Mouse (Mus musculus): Measurements from ENCODE around the gene Zfp92. TPM values are rescaled to one million over a fixed set of nuclear protein-coding genes. Genes with fewer than 3 reads are reported as not detected.

Gene Zfp92
- total and polyA plus RNA-seq, 2 experiments: not detected

GRCm38 (mm10) chrX:73467446-73468241 lies 56.7 kb downstream of the Zfp92 start:
- H3K4me1 ChIP-seq (ENCODE audit: control insufficient read depth, insufficient read depth, low read length): peaks cover 7% of the 10 kb centered on the region
- peak overlapping the region; percentile 52 for H3K27ac ChIP-seq (replicated peaks; ENCODE audit: insufficient read depth, low read depth, low read length)
- no peaks in the 10 kb centered on the region for H3K36me3 ChIP-seq (ENCODE audit: control insufficient read depth, insufficient read depth, low read length)
- 68% methylated on average over 5 of the region's 5 CpGs for WGBS
- TF ChIP-seq CTCF (IDR thresholded peaks at IDR 0.05; ENCODE audit: low read depth, low read length) (no peak), POLR2A (IDR thresholded peaks at IDR 0.05; ENCODE audit: extremely low read depth, insufficient read depth, low read length) (no peak)
- peak; percentile 20 for DNase-seq (ENCODE audit: extremely low read depth, low read depth, low spot score)
- H3K9ac ChIP-seq (ENCODE audit: low read depth, low read length): no peak overlapping the region
- no peak overlapping the region for H3K4me3 ChIP-seq (ENCODE audit: insufficient read depth, low read depth, low read length)
- no peaks in the 10 kb centered on the region for H3K27me3 ChIP-seq (ENCODE audit: control insufficient read depth, insufficient read depth, low read length)
- no peaks in the 10 kb centered on the region for H3K79me2 ChIP-seq (ENCODE audit: control insufficient read depth, insufficient read depth, low read length)

DNA sequence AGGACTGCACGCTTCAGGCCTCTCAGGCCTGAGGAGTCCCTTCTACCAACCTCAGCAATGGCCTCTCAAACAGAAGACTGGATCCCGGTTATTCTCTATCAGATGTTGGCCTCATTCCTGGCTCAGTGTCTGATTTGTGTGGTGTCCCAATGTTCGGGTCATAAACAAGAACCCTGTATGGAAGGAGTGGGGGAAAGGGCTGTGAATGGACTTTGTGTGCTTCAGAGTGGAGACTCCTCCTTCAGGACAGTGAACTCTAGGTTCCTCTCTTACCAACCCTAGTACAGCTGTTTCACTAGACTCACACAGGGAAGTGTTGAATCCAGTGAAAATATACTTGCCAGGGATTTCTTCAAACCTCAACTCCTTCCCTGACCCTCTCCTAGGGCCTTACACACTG lies 57.4 kb downstream of the Zfp92 start:
- DNase-seq (ENCODE audit: extremely low read depth, low read depth, low spot score): peak; percentile 84
- 43% methylated on average over 3 of the region's 3 CpGs for WGBS
- H3K4me3 ChIP-seq (ENCODE audit: insufficient read depth, low read depth, low read length): no peak overlapping the region
- H3K9ac ChIP-seq (ENCODE audit: low read depth, low read length): no peak overlapping the region
- TF ChIP-seq CTCF (IDR thresholded peaks at IDR 0.05; ENCODE audit: low read depth, low read length): no peak
- no peak for TF ChIP-seq POLR2A (IDR thresholded peaks at IDR 0.05; ENCODE audit: extremely low read depth, insufficient read depth, low read length)
- peaks cover 7% of the 10 kb centered on the region for H3K4me1 ChIP-seq (ENCODE audit: control insufficient read depth, insufficient read depth, low read length)
- no peaks in the 10 kb centered on the region for H3K36me3 ChIP-seq (ENCODE audit: control insufficient read depth, insufficient read depth, low read length)
- peak overlapping the region; percentile 52; the same call in 1 of the 2 replicates for H3K27ac ChIP-seq (replicated peaks; ENCODE audit: insufficient read depth, low read depth, low read length)
- no peaks in the 10 kb centered on the region for H3K27me3 ChIP-seq (ENCODE audit: control insufficient read depth, insufficient read depth, low read length)
- no peaks in the 10 kb centered on the region for H3K79me2 ChIP-seq (ENCODE audit: control insufficient read depth, insufficient read depth, low read length)

DNA sequence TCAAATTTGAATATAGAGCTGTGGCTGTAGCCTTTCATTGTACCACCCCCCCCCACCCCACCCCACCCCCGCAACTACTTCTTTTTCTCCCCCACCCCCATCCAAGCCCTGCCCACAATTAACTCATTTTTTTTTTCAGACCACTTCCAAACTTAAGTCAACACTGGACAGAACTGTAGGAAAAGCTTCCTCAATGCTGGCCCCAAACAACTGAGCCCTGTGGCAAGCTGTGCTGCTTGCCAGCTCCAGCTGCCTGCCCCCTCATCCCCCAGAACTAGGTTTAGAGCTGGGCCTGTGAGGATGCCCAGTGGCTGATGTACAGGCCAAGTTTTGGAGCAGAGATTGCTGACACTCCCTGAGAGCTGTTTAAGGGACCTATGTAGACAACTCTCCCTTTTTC lies 57.9 kb downstream of the Zfp92 start:
- Histone ChIP-seq H3K4me1 (ENCODE audit: control insufficient read depth, insufficient read depth, low read length) (peaks cover 7% of the 10 kb centered on the region), H3K36me3 (ENCODE audit: control insufficient read depth, insufficient read depth, low read length) (no peaks in the 10 kb centered on the region), H3K9ac (ENCODE audit: low read depth, low read length) (no peak overlapping the region), H3K27me3 (ENCODE audit: control insufficient read depth, insufficient read depth, low read length) (no peaks in the 10 kb centered on the region), H3K4me3 (ENCODE audit: insufficient read depth, low read depth, low read length) (no peak overlapping the region), H3K79me2 (ENCODE audit: control insufficient read depth, insufficient read depth, low read length) (no peaks in the 10 kb centered on the region), H3K27ac (replicated peaks; ENCODE audit: insufficient read depth, low read depth, low read length) (0 out of 2 replicates have a peak overlapping the region, but pooled peaks have one; percentile 5)
- TF ChIP-seq CTCF (IDR thresholded peaks at IDR 0.05; ENCODE audit: low read depth, low read length) (no peak), POLR2A (IDR thresholded peaks at IDR 0.05; ENCODE audit: extremely low read depth, insufficient read depth, low read length) (no peak)
- 56% methylated on average over 1 of the region's 1 CpGs for WGBS
- no peak for DNase-seq (ENCODE audit: extremely low read depth, low read depth, low spot score)

DNA sequence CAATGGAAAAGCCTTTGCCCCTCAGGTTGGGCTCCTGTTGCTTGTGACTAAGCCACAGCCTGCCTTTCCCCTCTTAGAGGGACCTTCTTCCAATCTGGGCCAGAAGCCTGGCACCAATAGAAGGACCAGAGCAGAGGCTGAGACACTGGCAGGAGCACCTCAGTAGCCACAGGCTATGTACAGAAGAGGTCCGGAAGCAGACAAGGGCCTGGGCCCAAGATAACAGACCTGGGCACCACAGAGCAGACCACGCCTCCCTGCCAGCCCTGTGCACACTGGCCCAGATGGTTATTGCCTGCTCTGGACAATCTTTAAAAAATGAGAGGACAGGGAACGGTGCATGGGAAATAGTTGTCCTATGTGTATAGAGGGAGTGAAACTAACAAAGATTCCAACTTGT lies 60.9 kb downstream of the Zfp92 start:
- TF ChIP-seq CTCF (IDR thresholded peaks at IDR 0.05; ENCODE audit: low read depth, low read length): no peak
- no peak for TF ChIP-seq POLR2A (IDR thresholded peaks at IDR 0.05; ENCODE audit: extremely low read depth, insufficient read depth, low read length)
- no peak overlapping the region for H3K4me3 ChIP-seq (ENCODE audit: insufficient read depth, low read depth, low read length)
- H3K4me1 ChIP-seq (ENCODE audit: control insufficient read depth, insufficient read depth, low read length): peaks cover 6% of the 10 kb centered on the region; the same call in 1 of the 2 replicates
- no peaks in the 10 kb centered on the region for H3K79me2 ChIP-seq (ENCODE audit: control insufficient read depth, insufficient read depth, low read length)
- H3K36me3 ChIP-seq (ENCODE audit: control insufficient read depth, insufficient read depth, low read length): no peaks in the 10 kb centered on the region
- H3K27ac ChIP-seq (replicated peaks; ENCODE audit: insufficient read depth, low read depth, low read length): no peak overlapping the region
- H3K9ac ChIP-seq (ENCODE audit: low read depth, low read length): no peak overlapping the region
- no peaks in the 10 kb centered on the region for H3K27me3 ChIP-seq (ENCODE audit: control insufficient read depth, insufficient read depth, low read length)
- DNase-seq (ENCODE audit: extremely low read depth, low read depth, low spot score): no peak
- WGBS: 97% methylated on average over 3 of the region's 3 CpGs

DNA sequence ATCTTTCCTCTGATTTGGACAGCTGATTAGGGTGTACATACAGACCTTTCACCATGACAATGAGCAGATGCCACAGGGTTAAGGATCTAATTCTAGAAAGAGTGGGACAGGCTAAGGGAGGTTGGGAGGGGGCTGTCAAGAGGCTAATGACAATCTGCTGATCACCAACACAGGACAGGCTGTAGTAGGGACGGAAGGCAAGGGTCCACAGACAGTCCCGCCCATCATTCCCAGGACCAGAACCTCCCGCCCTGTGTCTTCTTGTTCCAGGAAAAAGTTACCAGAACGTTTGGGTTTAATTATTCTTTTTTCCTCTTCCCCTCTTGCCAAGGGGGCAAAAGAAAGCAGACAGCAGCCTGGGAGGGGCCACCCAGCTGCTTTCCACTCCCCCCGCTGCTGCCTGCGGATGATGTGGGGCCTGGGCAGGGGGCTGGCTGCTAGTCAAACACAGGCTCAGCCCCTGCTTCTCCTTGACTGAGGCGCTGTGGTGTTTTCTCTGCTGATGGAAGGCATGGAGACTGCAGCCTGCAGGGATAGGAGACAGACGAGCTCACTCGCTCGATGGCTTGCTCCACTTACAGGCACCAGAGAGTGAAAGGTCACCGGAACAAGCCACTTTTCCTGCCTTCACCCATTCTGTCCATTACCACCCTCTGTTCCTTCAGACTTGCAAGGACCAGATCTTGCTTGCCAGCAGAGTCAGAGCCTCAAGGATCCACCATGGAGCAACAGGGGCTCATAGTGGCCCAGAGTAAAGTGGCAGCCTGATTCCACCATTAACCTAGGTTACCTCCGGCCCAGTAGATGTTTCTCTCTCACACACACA lies 63.7 kb downstream of the Zfp92 start:
- Histone ChIP-seq H3K4me3 (ENCODE audit: insufficient read depth, low read depth, low read length) (no peak overlapping the region), H3K27me3 (ENCODE audit: control insufficient read depth, insufficient read depth, low read length) (no peaks in the 10 kb centered on the region), H3K27ac (replicated peaks; ENCODE audit: insufficient read depth, low read depth, low read length) (peak overlapping the region; percentile 35; the same call in 1 of the 2 replicates), H3K79me2 (ENCODE audit: control insufficient read depth, insufficient read depth, low read length) (no peaks in the 10 kb centered on the region), H3K4me1 (ENCODE audit: control insufficient read depth, insufficient read depth, low read length) (peaks cover 3% of the 10 kb centered on the region; the same call in 1 of the 2 replicates), H3K36me3 (ENCODE audit: control insufficient read depth, insufficient read depth, low read length) (no peaks in the 10 kb centered on the region), H3K9ac (ENCODE audit: low read depth, low read length) (no peak overlapping the region)
- WGBS: 74% methylated on average over 12 of the region's 12 CpGs
- DNase-seq (ENCODE audit: extremely low read depth, low read depth, low spot score): no peak
- TF ChIP-seq CTCF (IDR thresholded peaks at IDR 0.05; ENCODE audit: low read depth, low read length): no peak
- no peak for TF ChIP-seq POLR2A (IDR thresholded peaks at IDR 0.05; ENCODE audit: extremely low read depth, insufficient read depth, low read length)
